Mouse (Mus musculus) heart, adult 2 months (tissue): Measurements from ENCODE around the gene Lum. TPM values are rescaled to one million over a fixed set of nuclear protein-coding genes. Genes with fewer than 3 reads are reported as not detected.
A peak's percentile ranks its signal among the peaks of the same experiment; 100 is the strongest.

Experiments
- DNase-seq, 2 experiments: peaks; one replicate each; pipeline ENCODE4 v3.0.0; 2021
- H3K27ac ChIP-seq: fragments of 200-600 bp; 2 replicates; pipeline ENCODE4 v1.8.1; 2022
- H3K27me3 ChIP-seq: fragments of 200-500 bp; 2 replicates; pipeline ENCODE4 v1.6.1; 2012; ENCODE audit warnings: mild to moderate bottlenecking, low read length, inconsistent platforms, mixed read lengths; ENCODE audit not compliant: control insufficient read depth, insufficient read depth
- H3K36me3 ChIP-seq: fragments of 200-500 bp; 2 replicates; pipeline ENCODE4 v1.6.1; 2012; ENCODE audit warnings: low read length, inconsistent platforms; ENCODE audit not compliant: control insufficient read depth, insufficient read depth
- H3K4me1 ChIP-seq: fragments of 200-500 bp; 2 replicates; pipeline ENCODE4 v1.6.1; 2011; ENCODE audit warnings: low read length; ENCODE audit not compliant: control insufficient read depth, insufficient read depth
- H3K4me3 ChIP-seq: fragments of 200-600 bp; 2 replicates; pipeline ENCODE4 v1.8.1; 2022
- H3K79me2 ChIP-seq: fragments of 200-500 bp; replicated peaks from 2 replicates; pipeline ENCODE4 v1.6.1; 2012; ENCODE audit warnings: mild to moderate bottlenecking, inconsistent platforms, low read length, moderate library complexity, mixed read lengths; ENCODE audit not compliant: control insufficient read depth, insufficient read depth
- H3K9ac ChIP-seq: fragments of 200-500 bp; 2 replicates; pipeline ENCODE4 v1.6.1; 2012; ENCODE audit warnings: low read depth, mild to moderate bottlenecking, control low read depth, inconsistent platforms, low read length, mixed read lengths
- CTCF ChIP-seq: fragments of 200-600 bp; IDR thresholded peaks from 2 replicates; pipeline ENCODE4 v1.8.1; 2022; ENCODE audit warnings: antibody characterized with exemption, mild to moderate bottlenecking, moderate library complexity
- EP300 ChIP-seq: fragments of 200-500 bp; IDR thresholded peaks from 2 replicates; pipeline ENCODE4 v1.6.1; 2011; ENCODE audit warnings: low read depth, low read length, control low read depth; ENCODE audit not compliant: insufficient read depth
- POLR2A ChIP-seq: fragments of 200-500 bp; IDR thresholded peaks from 2 replicates; pipeline ENCODE4 v1.6.1; 2011; ENCODE audit warnings: mild to moderate bottlenecking, low read depth, low read length, control low read depth; ENCODE audit not compliant: insufficient read depth
- WGBS: fragments of 180-500 bp; shearing (Covaris S2); methylation state at CpG from one replicate; pipeline ENCODE4 v1.1.7; 2018; 5-methylcytosine and 5-hydroxymethylcytosine counted together
- intact Hi-C: fragments of 180-260 bp; cut with DNase I; formaldehyde crosslinking; loops from one replicate; pipeline ENCODE4 v1.15.1; 2025
- polyA plus RNA-seq: library from polyadenylated mRNA; depleted of rRNA; stranded (reverse); fragments of >200 nt; gene quantifications from 2 replicates; pipeline ENCODE4 v1.2.3, GENCODE M21; 2012
- total RNA-seq, 2 experiments: library from RNA; stranded (reverse); gene quantifications; 2 replicates each; pipeline ENCODE4 v1.2.3; 2021

Gene Lum
- total and polyA plus RNA-seq, 3 experiments, result 30.9 to 58.8 (median 39.7) TPM

GRCm38 (mm10) chr10:97567489-97568135 is 2.7 kb downstream of the Lum start:
- no peak for TF ChIP-seq POLR2A
- TF ChIP-seq EP300, result no peak
- peak; percentile 47 for TF ChIP-seq CTCF
- intact Hi-C loops, result loop anchor here (5.0 kb wide), 2 partner anchors 100 to 190 kb away; no protein-coding TSS in a partner anchor
- H3K27ac ChIP-seq, result peak overlapping the region; percentile 46

GRCm38 (mm10) chr10:97582543-97583231 is 17.8 kb downstream of the Lum start:
- no peak overlapping the region for H3K4me3 ChIP-seq
- no peak for DNase-seq
- no peaks in the 10 kb centered on the region for H3K27me3 ChIP-seq
- no peaks in the 10 kb centered on the region for H3K36me3 ChIP-seq
- H3K4me1 ChIP-seq, result no peaks in the 10 kb centered on the region
- intact Hi-C loops, result no loop called here
- no peak overlapping the region for H3K27ac ChIP-seq
- WGBS, result 79% methylated on average over 4 of the region's 4 CpGs
- H3K9ac ChIP-seq, result no peak overlapping the region
- TF ChIP-seq EP300, result no peak
- TF ChIP-seq CTCF, result no peak
- no peak for TF ChIP-seq POLR2A
- no peaks in the 10 kb centered on the region for H3K79me2 ChIP-seq

More at GRCm38 (mm10) chr10:97567489-97568135, 2.7 kb downstream of the Lum start:
- 56% methylated on average over 8 of the region's 8 CpGs for WGBS
- no peak overlapping the region for H3K9ac ChIP-seq
- no peaks in the 10 kb centered on the region for H3K36me3 ChIP-seq
- 0 out of 2 replicates have a peak, but pooled peaks cover 1% of the 10 kb centered on the region for H3K4me1 ChIP-seq
- H3K4me3 ChIP-seq, result peak overlapping the region; percentile 18
- H3K27me3 ChIP-seq, result no peaks in the 10 kb centered on the region
- no peaks in the 10 kb centered on the region for H3K79me2 ChIP-seq
- peak; percentile 9 to 35 for DNase-seq

GRCm38 (mm10) chr10:97584176-97584575 is 19.2 kb downstream of the Lum start:
- H3K79me2 ChIP-seq, result no peaks in the 10 kb centered on the region
- no peak overlapping the region for H3K4me3 ChIP-seq
- H3K27me3 ChIP-seq, result no peaks in the 10 kb centered on the region
- no peaks in the 10 kb centered on the region for H3K4me1 ChIP-seq
- intact Hi-C loops, result no loop called here
- no peak overlapping the region for H3K9ac ChIP-seq
- no peaks in the 10 kb centered on the region for H3K36me3 ChIP-seq
- TF ChIP-seq CTCF, result no peak
- TF ChIP-seq EP300, result no peak
- TF ChIP-seq POLR2A, result no peak
- no peak for DNase-seq
- 28% methylated on average over 3 of the region's 3 CpGs for WGBS
- peak overlapping the region; percentile 17 for H3K27ac ChIP-seq

- Histone ChIP-seq H3K36me3 (no peaks in the 10 kb centered on the region), H3K27me3 (no peaks in the 10 kb centered on the region), H3K4me3 (no peak overlapping the region), H3K9ac (no peak overlapping the region), H3K27ac (peak overlapping the region; percentile 49), H3K79me2 (no peaks in the 10 kb centered on the region), H3K4me1 (no peaks in the 10 kb centered on the region; the same call in 1 of the 2 replicates)
- 63% methylated on average over 5 of the region's 5 CpGs for WGBS
- peak in 1 of 2 experiments; percentile 30 for DNase-seq
- intact Hi-C loops, result no loop called here
- TF ChIP-seq POLR2A (no peak), EP300 (no peak), CTCF (no peak)
Observed at GRCm38 (mm10) chr10:97587159-97587558, 22.2 kb downstream of the Lum start.

- intact Hi-C loops, result no loop called here
Observed at GRCm38 (mm10) chr10:97589574-97589973, 24.6 kb downstream of the Lum start.

GRCm38 (mm10) chr10:97591036-97591435 is 26.1 kb downstream of the Lum start:
- no peaks in the 10 kb centered on the region for H3K79me2 ChIP-seq
- H3K27ac ChIP-seq, result no peak overlapping the region
- no peaks in the 10 kb centered on the region; the same call in 1 of the 2 replicates for H3K4me1 ChIP-seq
- no peak overlapping the region for H3K9ac ChIP-seq
- intact Hi-C loops, result no loop called here
- no peak for DNase-seq
- 47% methylated on average over 3 of the region's 3 CpGs for WGBS
- TF ChIP-seq POLR2A, result no peak
- H3K36me3 ChIP-seq, result no peaks in the 10 kb centered on the region
- no peaks in the 10 kb centered on the region for H3K27me3 ChIP-seq
- H3K4me3 ChIP-seq, result no peak overlapping the region

More at GRCm38 (mm10) chr10:97589574-97589973, 24.6 kb downstream of the Lum start:
- H3K36me3 ChIP-seq, result no peaks in the 10 kb centered on the region
- H3K9ac ChIP-seq, result no peak overlapping the region
- no peaks in the 10 kb centered on the region for H3K79me2 ChIP-seq
- peak overlapping the region; percentile 10; the same call in 1 of the 2 replicates for H3K27ac ChIP-seq
- no peaks in the 10 kb centered on the region; the same call in 1 of the 2 replicates for H3K4me1 ChIP-seq
- no peaks in the 10 kb centered on the region for H3K27me3 ChIP-seq
- WGBS, result 55% methylated on average over 6 of the region's 6 CpGs
- TF ChIP-seq CTCF (no peak), EP300 (0 out of 2 replicates have a peak, but pooled peaks have one; percentile 13)
- DNase-seq, result peak; percentile 42 to 61
- H3K4me3 ChIP-seq, result no peak overlapping the region
